Mouse (Mus musculus): ENCODE measurements around the gene Pola1. TPM values are rescaled to one million over a fixed set of nuclear protein-coding genes. Genes with fewer than 3 reads are reported as not detected.

The Pola1 gene
- polyA plus RNA-seq, 1 experiment from 2014 or later = 12.3 TPM

GRCm38 (mm10) chrX:93281756-93282155, 350.2 kb downstream of the Pola1 start:
- Histone ChIP-seq H3K9ac (ENCODE audit: low read depth, low read length) (no peak overlapping the region), H3K9me3 (ENCODE audit: control insufficient read depth, low read length) (0 out of 2 replicates have a peak, but pooled peaks cover 2% of the 10 kb centered on the region), H3K36me3 (ENCODE audit: control insufficient read depth, insufficient read depth, low read length) (no peaks in the 10 kb centered on the region), H3K4me1 (ENCODE audit: control insufficient read depth, insufficient read depth, low read length) (no peaks in the 10 kb centered on the region; the same call in 1 of the 2 replicates), H3K27ac (ENCODE audit: low read length) (no peak overlapping the region), H3K4me2 (ENCODE audit: low read depth, low read length) (no peak overlapping the region), H3K4me3 (ENCODE audit: low read length) (no peak overlapping the region), H3K27me3 (replicated peaks; ENCODE audit: control insufficient read depth, insufficient read depth, low read length) (peaks cover 50% of the 10 kb centered on the region)
- 0 out of 2 replicates have a peak, but pooled peaks have one; percentile 21 for ATAC-seq
- WGBS = 24% methylated on average over 5 of the region's 5 CpGs

- Histone ChIP-seq H3K36me3 (ENCODE audit: control insufficient read depth, insufficient read depth, low read length) (no peaks in the 10 kb centered on the region), H3K4me3 (ENCODE audit: low read length) (no peak overlapping the region), H3K27me3 (replicated peaks; ENCODE audit: control insufficient read depth, insufficient read depth, low read length) (peaks cover 44% of the 10 kb centered on the region), H3K9me3 (ENCODE audit: control insufficient read depth, low read length) (no peaks in the 10 kb centered on the region), H3K9ac (ENCODE audit: low read depth, low read length) (no peak overlapping the region), H3K4me2 (ENCODE audit: low read depth, low read length) (no peak overlapping the region), H3K27ac (ENCODE audit: low read length) (no peak overlapping the region), H3K4me1 (ENCODE audit: control insufficient read depth, insufficient read depth, low read length) (no peaks in the 10 kb centered on the region; the same call in 1 of the 2 replicates)
- 14% methylated on average over 23 of the region's 23 CpGs for WGBS
- 0 out of 2 replicates have a peak, but pooled peaks have one; percentile 46 for ATAC-seq
Measured at GRCm38 (mm10) chrX:93281028-93281723, 350.8 kb downstream of the Pola1 start.

GRCm38 (mm10) chrX:93279940-93280339, 352.0 kb downstream of the Pola1 start:
- H3K4me2 ChIP-seq (ENCODE audit: low read depth, low read length) = no peak overlapping the region
- WGBS = 37% methylated on average over 4 of the region's 11 CpGs
- H3K36me3 ChIP-seq (ENCODE audit: control insufficient read depth, insufficient read depth, low read length) = no peaks in the 10 kb centered on the region
- H3K27me3 ChIP-seq (replicated peaks; ENCODE audit: control insufficient read depth, insufficient read depth, low read length) = peaks cover 31% of the 10 kb centered on the region
- H3K4me3 ChIP-seq (ENCODE audit: low read length) = no peak overlapping the region
- no peak overlapping the region for H3K9ac ChIP-seq (ENCODE audit: low read depth, low read length)
- H3K4me1 ChIP-seq (ENCODE audit: control insufficient read depth, insufficient read depth, low read length) = no peaks in the 10 kb centered on the region
- ATAC-seq = no peak
- no peaks in the 10 kb centered on the region for H3K9me3 ChIP-seq (ENCODE audit: control insufficient read depth, low read length)
- no peak overlapping the region for H3K27ac ChIP-seq (ENCODE audit: low read length)

- Histone ChIP-seq H3K9me3 (ENCODE audit: control insufficient read depth, low read length) (no peaks in the 10 kb centered on the region), H3K4me2 (ENCODE audit: low read depth, low read length) (no peak overlapping the region), H3K4me3 (ENCODE audit: low read length) (no peak overlapping the region), H3K27ac (ENCODE audit: low read length) (no peak overlapping the region), H3K9ac (ENCODE audit: low read depth, low read length) (no peak overlapping the region), H3K4me1 (ENCODE audit: control insufficient read depth, insufficient read depth, low read length) (no peaks in the 10 kb centered on the region), H3K36me3 (ENCODE audit: control insufficient read depth, insufficient read depth, low read length) (no peaks in the 10 kb centered on the region), H3K27me3 (replicated peaks; ENCODE audit: control insufficient read depth, insufficient read depth, low read length) (0 out of 2 replicates have a peak, but pooled peaks cover 8% of the 10 kb centered on the region)
- WGBS = 49% methylated on average over 3 of the region's 3 CpGs
- ATAC-seq = no peak
Measured at GRCm38 (mm10) chrX:93275689-93276088, 356.3 kb downstream of the Pola1 start.

Other genes with a start within 250 kb of the Pola1 start
- gene Pcyt1b, start 22.7 kb upstream of the Pola1 start, polyA plus RNA-seq (2015; fragmentation: Nextera tagmentation; extraction: Ambion mirVana) = 1.2 and 1.3 TPM in 2 replicates
- gene Pdk3, start 200.0 kb upstream of the Pola1 start, polyA plus RNA-seq (2015; fragmentation: Nextera tagmentation; extraction: Ambion mirVana) = 61.3 and 63.9 TPM in 2 replicates

All from intestine, embryonic 16.5 days (tissue).